Mouse (Mus musculus) right cerebral cortex, postnatal 10 days (tissue): ENCODE data around the gene Hnrnpul1.

Experiments
- DNase-seq, 2 experiments: peaks; one replicate each; pipeline ENCODE4 v3.0.0; 2021; ENCODE audit warnings: low spot score in 2 of 2

Hnrnpul1 gene

DNA sequence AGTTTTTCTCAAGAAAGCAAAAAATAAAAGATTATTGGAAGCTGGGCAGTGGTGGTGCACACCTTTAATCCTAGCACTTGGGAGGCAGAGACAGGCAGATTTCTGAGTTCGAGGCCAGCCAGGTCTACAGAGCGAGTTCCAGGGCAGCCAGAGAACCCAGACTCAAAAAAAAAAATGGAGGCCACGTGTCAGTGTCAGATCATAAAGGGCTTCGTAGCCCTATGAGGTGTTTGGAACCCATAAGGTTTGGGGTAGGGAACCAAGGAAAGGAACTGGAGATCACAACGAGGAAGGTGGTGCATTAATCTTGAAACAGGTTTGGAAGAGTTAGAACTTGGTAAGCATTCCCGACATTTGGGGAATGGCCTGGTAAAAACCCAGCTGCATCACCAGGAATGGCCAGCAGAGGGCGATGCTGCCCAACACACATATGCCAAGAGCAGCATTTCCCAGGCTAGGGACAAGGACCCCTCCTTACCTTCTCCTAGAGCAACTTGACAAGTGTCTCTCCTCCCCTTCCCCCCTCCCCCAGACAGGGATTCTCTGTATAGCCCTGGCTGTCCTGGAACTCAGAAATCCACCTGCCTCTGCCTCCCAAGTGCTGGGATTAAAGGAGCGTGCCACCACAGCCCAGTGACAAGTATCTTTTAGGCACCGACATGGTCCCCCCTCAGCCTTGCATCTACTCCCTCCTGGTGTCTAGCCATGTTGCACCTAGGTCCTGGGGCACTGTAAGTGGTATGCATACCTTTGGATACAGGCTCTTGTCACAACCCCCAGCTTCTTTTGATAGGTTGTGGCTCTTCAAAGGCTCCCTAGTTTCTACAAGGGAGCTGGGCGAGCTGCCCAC, 34.6 kb downstream of the Hnrnpul1 start:
- peak; percentile 83 to 84 for DNase-seq

DNA sequence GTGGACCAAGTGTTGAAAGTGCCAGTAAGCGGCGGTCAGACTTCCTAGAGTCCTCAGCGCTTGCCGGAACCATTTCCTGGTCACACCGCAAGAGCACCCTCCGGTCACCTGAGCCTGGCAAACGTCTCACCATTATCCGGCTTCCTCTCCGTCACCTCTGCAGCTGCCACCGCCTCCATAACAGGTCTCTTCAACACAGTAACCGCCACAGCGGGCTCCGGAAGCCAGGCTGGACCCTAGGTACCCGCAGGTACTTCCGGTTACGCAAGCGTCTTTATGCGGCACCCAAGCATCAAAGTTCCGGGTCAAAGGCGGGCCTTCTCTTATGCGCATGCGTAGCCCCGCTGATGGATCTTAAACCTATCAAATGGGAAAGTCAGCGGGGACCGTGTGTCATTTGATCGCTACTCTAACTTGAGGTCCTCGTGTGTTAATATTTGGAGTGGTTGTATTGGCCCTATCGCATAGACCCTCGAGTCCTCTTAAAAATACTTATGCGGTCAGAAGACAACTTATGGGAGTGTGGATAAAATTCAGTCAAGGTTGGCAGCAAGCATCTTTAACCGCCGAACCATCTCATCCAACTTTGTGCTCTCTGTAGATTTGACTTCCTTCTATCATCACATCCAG, 35.7 kb downstream of the Hnrnpul1 start, which contains the start of gene Ccdc97:
Gene Ccdc97, minus strand, starts transcription at position 301 of the 630 bp plus-strand sequence.
- peak; percentile 96 to 97 for DNase-seq

DNA sequence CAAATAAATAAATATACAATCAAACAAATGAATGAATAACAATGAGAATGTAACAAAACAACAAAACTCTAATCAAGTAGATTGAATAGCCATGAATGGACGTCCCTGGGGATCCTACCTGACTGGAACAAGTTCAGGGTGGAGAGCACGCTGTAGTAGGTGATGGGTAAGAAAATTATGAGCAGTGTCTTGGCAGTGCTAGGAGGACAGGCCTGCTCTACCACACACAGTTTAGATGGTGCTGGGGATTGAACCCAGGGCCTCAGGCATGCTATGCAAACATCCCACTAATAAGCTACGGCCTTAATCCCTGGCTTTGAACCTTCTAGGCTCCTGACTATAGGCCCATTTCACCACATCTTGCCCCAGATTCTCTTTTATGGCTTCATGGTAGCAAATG, 37.1 kb downstream of the Hnrnpul1 start:
- no peak for DNase-seq

DNA sequence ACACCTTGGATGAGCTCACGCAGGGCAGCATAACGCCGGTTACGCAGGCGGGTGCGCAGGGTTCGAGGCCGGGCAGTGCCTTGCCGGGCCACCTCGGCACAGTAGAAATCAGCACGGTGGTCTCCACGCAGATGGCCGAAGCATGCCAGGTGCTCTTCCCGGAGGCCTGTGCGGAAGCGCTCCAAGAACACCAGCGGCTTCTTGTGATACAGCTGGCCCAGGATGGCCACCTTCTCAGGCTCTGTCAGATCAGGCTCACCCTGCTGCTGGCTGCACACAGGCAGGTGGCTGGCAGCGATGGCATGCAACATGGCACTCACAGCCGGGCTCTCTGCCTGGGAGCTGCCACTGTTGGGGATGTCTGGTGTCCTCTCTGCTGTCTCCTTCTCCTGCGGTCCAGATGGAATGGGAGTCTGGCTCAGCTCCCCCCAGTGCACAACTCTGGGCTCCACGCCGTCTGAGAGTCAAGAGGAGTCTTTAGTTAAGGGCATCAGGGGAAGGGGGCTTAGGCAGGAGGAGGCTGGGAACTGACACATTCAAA, 38.8 kb downstream of the Hnrnpul1 start:
- peak in 1 of 2 experiments; percentile 35 for DNase-seq

DNA sequence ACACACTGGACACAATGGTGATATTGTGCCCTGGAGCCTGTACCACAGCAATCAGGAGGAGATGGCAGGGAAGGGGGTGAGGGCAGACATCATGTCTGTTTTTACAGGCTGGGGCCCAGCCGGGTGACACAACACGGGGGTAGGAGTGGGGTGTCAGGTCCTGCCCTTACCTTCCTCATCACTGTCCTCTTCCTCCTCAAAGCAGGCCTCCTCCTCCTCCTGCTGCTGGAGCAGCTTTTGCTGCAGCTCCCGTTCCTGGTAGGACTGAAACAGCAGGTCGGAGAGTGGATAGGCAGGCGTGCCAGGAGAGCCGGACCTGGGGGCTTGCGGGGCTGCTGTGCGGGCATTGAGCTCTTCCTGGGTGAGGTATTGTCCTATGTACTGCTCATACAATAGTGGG, 40.0 kb downstream of the Hnrnpul1 start:
- no peak for DNase-seq

DNA sequence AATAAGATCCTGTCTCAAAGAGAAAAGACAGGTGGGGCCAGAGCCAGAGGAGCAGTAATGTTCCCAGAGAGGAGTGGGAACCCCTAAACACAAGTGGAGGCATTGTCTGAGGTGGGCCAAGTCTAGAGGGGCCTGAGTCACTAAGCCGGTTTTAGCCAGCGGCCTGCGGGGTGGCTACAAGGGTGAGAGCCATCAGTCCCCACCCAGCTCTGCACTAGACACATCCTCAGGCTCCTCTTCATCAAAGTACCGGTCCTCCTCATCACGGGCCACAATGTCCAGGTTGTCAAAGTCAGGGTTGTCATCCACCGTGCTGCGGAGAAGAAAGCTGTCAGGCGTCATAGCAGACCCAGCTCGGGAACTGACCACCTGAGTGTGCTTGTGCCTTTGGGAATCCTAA, 41.8 kb downstream of the Hnrnpul1 start:
- no peak for DNase-seq

DNA sequence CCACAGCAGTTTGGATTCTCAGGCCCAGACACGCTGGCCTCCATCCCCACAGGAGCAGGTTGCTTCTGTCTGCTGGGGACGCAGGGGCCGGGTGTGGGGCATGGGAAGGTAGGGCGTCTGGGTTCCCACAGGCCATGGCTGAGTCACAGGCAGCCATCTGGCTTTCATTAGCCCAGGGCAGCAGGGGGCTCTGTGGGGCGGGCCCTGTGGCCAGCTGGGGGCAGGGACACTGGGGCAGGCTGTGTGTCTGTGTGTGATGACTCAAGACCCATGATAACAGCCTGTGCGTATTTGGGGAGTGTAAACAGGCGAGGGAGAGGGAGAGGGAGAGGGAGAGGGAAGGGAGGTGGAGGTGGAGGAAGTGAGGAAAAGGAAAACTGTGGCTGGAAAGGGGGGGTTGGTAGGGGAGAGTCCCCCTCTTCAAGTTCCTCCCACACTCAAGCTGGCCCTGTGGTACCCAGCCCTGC, 42.8 kb downstream of the Hnrnpul1 start:
- DNase-seq, result no peak

DNA sequence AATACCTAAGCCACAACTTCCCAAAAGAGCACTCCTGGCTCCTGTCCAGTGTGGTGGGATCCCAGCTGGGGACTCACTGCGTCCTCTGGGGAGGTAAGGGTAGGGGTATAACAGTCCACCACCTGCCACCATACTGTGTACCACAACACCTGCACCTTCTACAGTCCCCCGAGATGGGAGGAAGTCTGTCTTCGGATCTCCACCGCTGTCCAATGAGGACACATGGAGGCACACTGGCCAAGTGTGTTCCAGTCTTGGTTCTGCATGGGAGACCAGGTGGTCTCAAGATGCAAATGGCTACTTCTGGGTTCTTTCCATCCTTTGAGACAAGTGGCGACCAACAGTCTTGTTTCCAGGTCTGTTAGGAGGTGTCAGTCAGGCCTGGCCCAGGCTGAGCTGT, 43.4 kb downstream of the Hnrnpul1 start:
- no peak for DNase-seq

DNA sequence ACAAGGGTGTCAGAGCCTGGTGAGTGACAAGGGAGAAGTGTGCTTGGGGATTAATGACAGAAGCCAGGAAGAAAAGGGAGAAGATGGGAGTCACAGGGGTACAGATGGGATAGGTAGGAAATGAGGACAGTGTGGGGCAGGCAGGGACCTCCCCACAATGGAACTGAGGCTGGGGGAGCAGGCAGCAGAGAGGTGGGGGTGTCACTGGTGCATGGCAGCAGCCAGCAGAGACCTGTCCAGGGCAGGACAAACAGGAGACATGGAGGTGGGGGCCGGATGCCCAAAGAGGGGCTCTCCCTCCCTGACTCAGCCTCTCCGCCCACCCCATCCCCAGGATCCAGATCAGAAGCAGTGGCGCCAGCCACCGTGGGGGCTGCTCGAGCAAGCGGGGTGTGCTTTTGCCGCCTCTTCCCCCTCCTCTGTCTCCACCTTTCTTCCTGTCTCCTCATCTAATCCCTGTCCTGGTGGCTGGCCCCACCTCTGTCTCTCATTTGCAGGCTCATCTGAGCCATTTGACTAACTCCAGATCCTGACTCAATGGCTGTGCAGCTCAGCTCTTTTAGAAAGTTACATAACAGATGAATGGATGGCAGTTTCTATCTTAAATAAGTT, 43.9 kb downstream of the Hnrnpul1 start:
- DNase-seq, result peak in 1 of 2 experiments; percentile 49

DNA sequence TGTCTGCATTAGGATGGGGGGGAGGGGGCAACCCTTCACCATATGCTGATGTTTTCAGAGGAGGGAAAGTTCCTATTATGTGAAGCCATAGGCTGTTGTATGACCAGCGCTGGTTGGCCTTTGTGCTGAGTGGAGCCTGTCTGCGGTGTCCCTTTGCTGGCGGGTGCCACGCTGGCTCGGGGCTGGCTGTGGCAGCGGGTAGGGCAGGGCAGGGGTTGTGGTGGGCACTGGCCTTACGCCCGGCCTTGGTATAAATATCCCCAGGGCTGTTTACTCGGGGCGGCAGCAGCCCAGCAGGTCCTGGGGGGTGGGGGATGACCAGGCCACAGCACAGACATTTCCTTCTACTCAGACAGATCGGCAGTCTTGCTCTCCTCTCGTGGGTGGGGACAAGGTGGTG, 44.6 kb downstream of the Hnrnpul1 start:
- peak; percentile 73 to 74 for DNase-seq

DNA sequence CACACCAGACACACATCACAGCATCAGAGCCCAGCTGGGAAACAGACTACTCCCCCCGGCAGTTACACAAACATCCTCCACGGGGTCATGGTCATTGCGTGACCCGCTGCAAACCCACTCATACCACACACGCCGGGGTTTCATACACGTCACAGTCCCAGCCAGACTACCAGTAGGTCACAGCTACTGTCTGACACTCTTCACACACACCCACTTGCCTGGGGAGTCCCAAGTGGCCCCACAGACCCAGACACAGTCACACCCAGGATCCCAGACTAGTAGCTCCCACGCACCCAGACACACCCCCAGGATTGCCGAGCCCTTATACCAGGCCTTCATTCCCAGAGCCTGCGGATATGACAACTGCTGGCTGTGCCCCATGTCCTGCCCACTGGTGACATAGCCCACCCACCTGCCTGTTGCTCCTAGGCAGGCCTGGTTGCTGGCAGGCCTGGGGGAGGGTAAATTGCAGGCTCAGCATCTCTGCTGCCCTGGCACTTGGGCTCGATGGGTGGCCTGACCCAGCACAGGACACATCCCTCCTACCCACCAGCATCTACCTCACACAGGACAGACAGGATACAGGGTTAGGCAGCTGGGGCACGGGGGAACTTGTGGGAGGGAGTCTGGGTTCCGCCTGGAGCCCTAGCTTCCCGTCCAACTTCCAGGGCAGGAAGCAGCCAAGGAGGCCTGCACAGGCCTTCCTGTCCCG, 46.8 kb downstream of the Hnrnpul1 start:
- no peak for DNase-seq

DNA sequence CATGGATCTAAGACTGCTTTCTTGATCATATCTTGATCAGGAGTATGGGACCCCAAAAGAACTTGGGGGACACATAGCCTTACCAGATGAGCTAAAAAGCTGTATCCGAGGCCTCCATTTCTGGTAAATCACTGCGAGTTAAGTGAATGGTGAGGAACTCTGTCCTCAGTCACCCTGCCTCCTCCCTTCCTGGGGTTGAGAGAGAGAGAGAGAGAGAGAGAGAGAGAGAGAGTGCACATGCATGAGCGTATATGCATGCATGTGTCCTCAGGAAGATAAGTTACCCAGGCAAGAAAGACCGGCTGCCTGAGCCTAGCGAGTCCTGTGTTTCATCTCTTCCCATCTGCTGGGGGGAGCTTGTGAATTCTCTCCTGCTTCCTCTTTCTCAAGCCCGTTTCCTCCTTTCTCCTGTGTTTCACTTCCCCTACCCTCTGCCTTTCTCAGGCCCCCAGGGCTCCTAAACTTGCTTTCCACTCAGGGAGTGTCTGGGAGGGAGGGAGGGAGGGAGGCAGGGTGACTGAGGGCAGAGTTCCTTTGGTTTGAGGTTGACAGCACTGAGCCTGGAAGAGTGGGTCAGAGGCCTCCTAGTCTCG, 47.9 kb downstream of the Hnrnpul1 start:
- peak in 1 of 2 experiments; percentile 64 for DNase-seq

DNA sequence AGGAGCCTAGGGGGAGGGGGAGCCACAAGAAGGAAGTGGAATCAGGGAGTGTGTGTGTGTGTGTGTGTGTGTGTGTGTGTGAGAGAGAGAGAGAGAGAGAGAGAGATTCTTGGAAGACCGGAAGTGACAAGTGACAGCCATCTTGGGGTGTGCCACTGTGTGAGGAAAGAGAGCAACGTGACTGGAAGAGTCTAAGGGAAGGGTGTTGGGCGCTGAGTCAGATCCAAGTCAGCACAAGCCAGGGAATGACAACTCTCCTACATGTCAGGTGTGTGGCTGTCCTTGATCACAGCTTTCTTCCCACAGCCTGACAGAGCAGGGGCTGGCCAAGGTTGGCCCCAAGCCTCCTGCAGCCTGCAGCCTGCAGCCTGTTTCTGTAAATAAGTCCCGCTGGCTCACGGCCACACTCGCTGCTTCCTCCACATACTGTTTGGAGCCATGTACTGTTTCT, 48.7 kb downstream of the Hnrnpul1 start:
- peak in 1 of 2 experiments; percentile 63 for DNase-seq

DNA sequence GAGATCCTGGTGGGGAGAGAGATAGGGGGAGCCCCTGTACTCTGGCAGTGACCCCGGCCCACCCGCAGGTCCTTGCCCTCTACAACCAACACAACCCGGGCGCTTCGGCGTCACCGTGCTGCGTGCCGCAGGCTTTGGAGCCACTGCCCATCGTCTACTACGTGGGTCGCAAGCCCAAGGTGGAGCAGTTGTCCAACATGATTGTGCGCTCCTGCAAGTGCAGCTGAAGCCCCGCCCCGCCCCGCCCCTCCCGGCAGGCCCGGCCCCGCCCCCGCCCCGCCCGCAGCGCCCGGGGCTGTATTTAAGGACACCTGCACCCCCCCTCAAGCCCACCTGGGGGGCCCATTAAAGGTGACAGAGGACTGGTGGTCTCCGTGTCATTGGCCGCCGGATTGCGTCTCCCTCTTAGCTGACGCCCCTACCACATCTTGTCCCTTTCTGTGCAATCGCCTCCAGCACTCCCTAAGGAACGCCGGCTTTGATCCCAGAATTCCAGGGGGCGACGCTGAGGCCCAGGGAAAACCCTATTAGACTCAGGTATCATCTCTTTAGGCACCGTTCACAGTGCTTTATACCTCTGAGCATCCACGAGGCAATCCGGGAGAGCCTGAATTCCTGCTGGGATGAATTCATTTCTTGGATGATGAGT, 49.7 kb downstream of the Hnrnpul1 start:
- no peak for DNase-seq

DNA sequence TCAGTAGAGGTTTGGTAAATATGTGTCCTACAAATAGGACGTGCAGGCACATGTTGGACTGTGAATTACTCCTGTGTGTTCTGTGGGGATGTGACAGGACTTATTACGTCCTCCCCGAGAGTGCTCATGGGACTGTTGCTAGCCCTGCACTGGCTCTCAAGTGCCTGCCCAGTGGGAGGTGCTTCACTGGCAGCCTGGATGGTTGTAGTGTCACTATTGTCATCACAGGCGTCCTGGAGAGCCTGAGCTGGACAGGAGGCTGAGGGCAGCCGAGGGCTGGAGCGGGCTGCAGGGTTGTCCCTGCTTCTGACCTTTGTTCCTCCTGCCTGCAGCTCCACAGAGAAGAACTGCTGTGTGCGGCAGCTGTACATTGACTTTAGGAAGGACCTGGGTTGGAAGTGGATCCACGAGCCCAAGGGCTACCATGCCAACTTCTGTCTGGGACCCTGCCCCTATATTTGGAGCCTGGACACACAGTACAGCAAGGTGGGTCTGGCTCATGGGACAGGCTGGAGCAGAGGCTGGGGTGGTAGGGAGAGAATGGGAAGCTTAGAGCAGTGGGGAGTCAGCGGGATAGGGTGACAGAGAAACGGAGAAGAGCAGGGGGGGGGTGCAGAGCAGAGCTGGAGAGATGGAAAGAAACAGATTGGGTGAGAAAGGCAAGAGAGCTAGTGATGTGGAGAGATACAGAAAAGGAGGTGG, 50.6 kb downstream of the Hnrnpul1 start:
- no peak for DNase-seq

DNA sequence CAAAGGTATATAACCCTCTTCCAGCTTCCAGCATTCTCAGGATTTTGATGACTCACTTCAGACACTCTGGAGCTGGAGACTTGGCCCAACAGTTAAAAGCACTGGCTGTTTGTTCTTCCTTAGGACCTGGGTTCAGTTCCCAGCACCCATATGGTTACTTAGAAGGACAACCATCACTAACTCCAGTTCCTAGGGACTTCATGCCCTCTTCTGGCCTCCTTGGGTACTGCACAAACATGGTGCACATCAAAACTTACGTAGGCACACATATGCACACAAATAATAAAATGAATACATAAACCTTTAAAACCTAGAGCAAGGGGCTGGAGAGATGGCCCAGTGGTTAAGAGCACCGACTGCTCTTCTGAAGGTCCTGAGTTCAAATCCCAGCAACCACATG, 52.2 kb downstream of the Hnrnpul1 start:
- no peak for DNase-seq

DNA sequence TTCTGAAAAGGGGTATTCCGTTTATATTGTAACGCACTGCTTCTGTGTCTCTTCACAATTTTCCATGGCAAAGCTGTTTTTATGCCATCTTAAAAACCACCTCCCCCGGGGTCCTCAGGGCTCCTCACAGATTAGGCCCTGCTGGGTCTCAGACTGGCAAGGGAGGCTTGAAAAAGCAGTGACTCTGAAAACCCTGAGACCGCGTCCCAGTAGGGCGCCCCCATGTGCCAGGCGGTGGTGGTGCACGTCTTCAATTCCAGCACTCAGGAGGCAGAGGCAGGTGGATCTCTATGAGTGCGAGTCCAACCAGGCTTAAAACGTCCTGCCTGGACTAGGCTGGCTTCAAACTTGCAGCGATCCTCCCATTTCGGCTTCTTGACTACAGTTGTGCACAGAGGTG, 53.8 kb downstream of the Hnrnpul1 start:
- no peak for DNase-seq

DNA sequence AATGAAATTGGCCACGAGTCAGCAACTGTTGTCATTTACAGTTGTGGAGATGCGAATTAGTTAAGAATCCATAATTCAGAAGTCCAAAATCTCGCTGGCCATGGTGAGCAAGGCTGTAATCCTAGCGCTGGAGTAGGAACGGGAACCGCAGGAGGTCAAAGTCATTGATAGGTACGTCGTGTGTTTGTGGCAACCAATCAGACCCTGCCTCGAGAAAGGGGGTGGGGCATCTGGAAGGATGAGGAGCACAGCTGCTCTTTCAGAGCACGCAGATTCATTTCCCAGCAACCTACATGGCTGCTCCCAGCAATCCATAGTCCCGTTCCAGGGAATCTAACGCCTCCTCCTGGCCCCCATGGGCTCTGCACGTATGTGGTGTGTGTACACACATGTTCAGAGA, 54.7 kb downstream of the Hnrnpul1 start:
- DNase-seq, result no peak

DNA sequence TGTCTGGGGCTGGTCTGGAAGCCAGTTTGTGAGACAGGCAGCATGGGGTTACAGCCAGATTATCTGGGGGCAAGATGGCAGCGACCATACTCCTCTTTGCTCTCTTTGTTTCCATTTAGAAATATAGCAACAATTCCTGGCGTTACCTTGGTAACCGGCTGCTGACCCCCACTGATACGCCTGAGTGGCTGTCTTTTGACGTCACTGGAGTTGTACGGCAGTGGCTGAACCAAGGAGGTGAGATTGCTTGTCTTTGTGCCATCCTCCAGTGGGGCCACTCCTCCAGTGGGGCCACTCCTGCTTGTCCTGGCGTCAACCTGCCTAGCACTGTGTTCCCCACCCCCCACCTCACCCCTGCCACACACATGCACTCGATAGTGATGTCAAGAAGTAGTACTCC, 60.5 kb downstream of the Hnrnpul1 start:
- DNase-seq, result no peak

DNA sequence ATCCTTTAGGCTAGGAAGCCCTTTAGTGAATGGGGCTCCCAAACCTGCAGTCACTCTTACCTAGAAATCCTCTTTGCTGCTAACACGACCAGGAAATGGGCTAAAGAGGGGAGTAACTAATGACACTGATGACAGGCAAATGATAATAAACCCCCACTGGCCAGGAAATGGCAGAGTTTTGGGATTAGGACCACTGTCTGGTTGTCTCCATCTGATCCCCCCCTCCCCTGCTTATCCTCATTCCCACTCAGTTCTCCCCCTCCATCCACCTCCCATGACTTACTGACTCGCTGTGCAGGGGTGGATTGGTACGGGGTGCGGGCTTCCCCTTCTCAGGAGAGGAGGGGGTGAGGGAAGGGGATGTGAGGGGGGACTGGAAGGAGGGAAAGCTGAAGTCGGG, 64.5 kb downstream of the Hnrnpul1 start:
- no peak for DNase-seq
